Mouse (Mus musculus): ENCODE measurements around the gene Tnfsf13. TPM values are rescaled to one million over a fixed set of nuclear protein-coding genes. Genes with fewer than 3 reads are reported as not detected.

Tnfsf13 gene
- total RNA-seq, 2 experiments from 2014 or later, result 2.8 to 5.3 TPM

DNA sequence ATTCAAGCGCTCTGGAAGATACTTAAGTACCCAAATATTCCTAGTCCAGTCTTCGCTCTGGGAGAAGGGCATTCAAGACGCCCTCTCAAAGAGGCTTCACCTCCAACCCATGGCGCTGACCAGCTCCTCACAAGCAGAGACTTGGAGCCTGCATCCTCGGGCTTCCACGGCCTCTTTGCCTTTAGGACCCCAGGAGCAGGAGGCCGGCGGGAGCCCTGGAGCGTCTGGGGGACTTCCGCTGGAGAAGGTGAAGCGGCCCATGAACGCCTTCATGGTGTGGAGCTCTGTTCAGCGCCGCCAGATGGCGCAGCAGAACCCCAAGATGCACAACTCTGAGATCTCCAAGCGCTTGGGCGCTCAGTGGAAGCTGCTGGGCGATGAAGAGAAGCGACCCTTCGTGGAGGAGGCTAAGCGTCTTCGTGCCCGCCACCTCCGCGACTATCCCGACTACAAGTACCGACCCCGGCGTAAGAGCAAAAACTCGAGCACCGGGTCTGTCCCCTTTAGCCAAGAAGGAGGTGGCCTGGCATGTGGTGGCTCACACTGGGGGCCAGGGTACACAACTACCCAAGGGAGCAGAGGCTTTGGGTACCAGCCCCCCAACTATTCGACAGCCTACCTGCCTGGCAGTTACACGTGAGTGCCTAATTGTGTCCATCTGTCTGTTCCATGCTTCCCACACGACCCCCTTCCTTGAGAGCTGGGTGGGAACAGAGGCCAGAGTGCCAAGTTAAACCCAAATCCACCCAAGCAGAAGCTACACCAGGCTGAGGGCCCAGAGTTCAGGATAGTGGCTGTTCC lies 30.1 kb downstream of the Tnfsf13 start, which contains the start of gene Sox15:
Gene Sox15, plus strand, starts transcription at position 51 of the 801 bp plus-strand sequence.
- DNase-seq (ENCODE audit: low spot score in 2 of 2), result peak; percentile 59 to 62

DNA sequence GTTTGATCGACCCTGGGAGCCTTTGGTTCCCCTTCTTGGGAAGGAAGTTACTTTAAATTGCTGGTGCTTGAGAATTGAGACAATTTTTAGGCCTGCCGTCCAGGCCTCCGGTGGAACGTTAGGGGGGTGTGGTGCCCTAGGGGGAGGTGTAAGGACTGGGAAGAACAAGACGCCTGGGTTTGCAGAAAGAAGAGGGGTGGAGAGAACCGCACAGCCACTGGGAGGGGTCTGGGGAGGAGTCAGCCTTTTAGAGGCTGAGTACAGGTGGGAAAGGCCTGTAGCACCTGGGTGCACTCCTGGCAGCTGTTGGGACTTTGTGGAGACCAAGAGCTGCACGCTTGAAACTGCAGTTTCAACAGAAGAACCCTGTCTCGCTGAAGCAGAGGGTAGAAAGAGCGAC lies 30.8 kb downstream of the Tnfsf13 start:
- DNase-seq (ENCODE audit: low spot score in 2 of 2), result no peak

DNA sequence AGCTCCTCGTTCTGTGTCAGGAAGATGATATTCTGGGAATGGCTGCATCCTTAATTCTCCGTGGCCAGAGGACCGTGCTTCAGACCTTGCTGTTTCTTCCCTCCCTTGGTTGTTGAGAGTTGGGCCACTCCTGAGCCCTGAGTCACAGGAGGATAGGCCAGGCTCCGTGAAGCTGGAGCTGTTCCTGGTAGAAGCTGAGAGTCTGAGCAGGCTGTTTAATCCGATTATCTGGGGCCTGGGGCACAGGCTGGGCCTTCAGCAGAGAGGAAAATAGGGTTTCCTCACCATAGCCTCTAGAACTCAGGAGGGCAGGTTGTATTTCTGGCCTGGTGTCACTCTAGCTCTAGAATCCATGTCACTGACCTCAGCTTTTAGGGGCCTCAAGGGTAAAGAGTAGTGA lies 32.2 kb downstream of the Tnfsf13 start:
- no peak for DNase-seq (ENCODE audit: low spot score in 2 of 2)

DNA sequence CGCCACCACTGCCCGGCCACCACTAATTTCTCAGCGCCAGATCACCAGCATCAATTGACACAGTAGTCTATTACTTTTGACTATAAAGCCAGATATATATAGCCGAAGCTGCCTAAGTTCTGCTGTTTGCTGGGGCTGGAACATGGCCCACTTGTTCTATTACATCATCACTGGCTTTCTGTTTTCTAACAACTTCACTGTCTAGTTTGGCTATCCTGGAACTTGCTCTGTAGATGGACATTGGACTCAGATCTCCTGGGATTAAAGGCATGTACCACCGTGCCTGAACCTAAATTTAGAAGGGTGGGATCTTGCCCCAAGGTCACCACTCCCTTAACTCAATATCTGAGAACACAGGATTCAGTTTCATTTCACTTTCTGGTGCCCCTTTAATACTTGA lies 39.7 kb downstream of the Tnfsf13 start:
- no peak for DNase-seq (ENCODE audit: low spot score in 2 of 2)

DNA sequence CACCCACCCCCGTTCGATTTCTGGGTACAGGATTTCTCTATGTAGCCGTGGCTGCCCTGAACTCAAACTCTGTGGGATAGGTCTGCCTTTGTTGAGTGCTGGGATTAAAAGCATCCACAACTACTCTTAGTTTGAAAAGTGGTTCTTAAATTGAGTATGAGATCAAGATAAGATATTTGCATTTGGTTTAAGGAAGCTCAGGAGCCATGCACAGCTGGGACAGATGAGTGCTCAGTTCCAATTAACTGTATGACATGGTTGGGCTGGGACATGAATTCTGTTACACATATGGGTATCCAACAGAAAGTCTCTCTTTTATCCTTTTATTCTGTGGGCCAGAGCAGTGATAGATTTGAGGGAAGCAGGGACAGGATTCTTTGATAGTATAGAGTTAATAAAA lies 50.1 kb downstream of the Tnfsf13 start:
- DNase-seq (ENCODE audit: low spot score in 2 of 2), result no peak

DNA sequence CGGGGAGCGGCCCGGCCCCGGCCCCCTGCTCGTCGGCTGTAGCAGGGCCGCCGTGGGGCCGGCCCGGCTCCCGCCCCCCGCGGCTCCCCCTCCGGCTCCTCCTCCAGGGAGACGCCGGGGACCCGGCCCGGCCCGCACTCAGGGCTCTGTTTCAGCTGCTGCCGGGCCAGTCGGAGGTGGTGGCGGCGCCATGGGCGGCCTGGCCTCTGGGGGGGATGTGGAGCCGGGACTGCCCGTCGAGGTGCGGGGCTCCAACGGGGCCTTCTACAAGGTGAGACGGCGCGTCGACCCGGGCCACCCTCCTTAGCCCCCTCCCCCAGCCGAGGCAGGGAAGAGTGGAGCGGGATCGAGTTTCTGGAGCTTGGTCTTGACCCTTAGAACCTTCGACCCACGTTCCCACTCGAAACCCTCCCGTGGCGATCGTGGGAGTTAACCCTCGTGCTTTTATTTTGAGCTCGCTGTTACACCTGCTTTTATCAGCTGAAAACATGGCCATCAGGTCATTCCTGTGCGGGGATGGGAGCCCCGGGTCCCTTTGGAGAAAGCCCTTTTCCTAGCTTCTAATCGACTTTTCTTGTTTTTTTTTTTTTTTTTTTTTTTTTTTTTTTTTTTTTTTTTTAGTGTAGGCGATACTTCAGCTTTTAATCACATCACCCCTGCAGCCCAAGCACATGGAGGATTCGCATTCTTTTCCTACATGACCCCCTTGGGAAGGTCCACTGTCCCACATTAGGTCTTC lies 52.3 kb downstream of the Tnfsf13 start:
- DNase-seq (ENCODE audit: low spot score in 2 of 2), result peak in 1 of 2 experiments; percentile 64

Small RNA genes lying within 50 kb of the gene (microRNA-seq; reads per million reads assigned to microRNA genes)
- gene Mir1934 (ENCODE audit: borderline number of aligned reads in 2 of 2), result 3.3 to 9.8 reads per million in 2 experiments
- gene Mir467f (ENCODE audit: borderline number of aligned reads in 2 of 2), result 0 reads per million in 2 experiments

Other genes starting within 250 kb of the Tnfsf13 start
- gene Dnah2, start 136.7 kb downstream of the Tnfsf13 start, total RNA-seq (2021), result under 1 TPM; 0.13 TPM
- under 1 TPM; 0.74 to 0.76 TPM for gene Efnb3, start 125.6 kb downstream of the Tnfsf13 start, total RNA-seq (2021)
- gene Wrap53, start 105.5 kb downstream of the Tnfsf13 start, total RNA-seq (2021), result 10 to 100 TPM in 1 of 2 experiments, 1 to 10 TPM in 1; 9.6 to 10.9 TPM
- gene Trp53, start 105.4 kb downstream of the Tnfsf13 start, total RNA-seq (2021), result 10 to 100 TPM; 48.4 to 53.4 TPM
- 10 to 100 TPM; 32.8 to 39.8 TPM for gene Atp1b2, start 79.8 kb downstream of the Tnfsf13 start, total RNA-seq (2021)
- gene Shbg, start 67.9 kb downstream of the Tnfsf13 start, total RNA-seq (2021), result not detected
- 1 to 10 TPM; 5.9 to 6.5 TPM for gene Sat2, start 63.8 kb downstream of the Tnfsf13 start, total RNA-seq (2021)
- gene Fxr2, start 52.8 kb downstream of the Tnfsf13 start, total RNA-seq (2021), result 10 to 100 TPM; 83.5 to 90.2 TPM
- gene Sox15, start 30.5 kb downstream of the Tnfsf13 start, total RNA-seq (2021), result not detected
- gene Mpdu1, start 23.1 kb downstream of the Tnfsf13 start, total RNA-seq (2021), result 100 to 1,000 TPM in 1 of 2 experiments, 10 to 100 TPM in 1; 95.7 to 117 TPM
- gene Cd68, start 19.6 kb downstream of the Tnfsf13 start, total RNA-seq (2021), result 10 to 100 TPM; 20.5 to 36.7 TPM
- gene Eif4a1, start 13.4 kb downstream of the Tnfsf13 start, total RNA-seq (2021), result 100 to 1,000 TPM; 584 to 655 TPM
- gene Senp3, start 3.7 kb downstream of the Tnfsf13 start, total RNA-seq (2021), result 10 to 100 TPM; 69.0 to 79.8 TPM
- 10 to 100 TPM; 23.7 to 26.2 TPM for gene Tnfsf12, start 10.1 kb upstream of the Tnfsf13 start, total RNA-seq (2021)
- gene Tnfsfm13, start 10.3 kb upstream of the Tnfsf13 start, total RNA-seq (2021), result 1 to 10 TPM; 3.6 to 4.9 TPM
- gene Polr2a, start 72.9 kb upstream of the Tnfsf13 start, total RNA-seq (2021), result 10 to 100 TPM; 55.4 to 79.7 TPM
- not detected for gene Slc35g3, start 76.2 kb upstream of the Tnfsf13 start, total RNA-seq (2021)
- gene Zbtb4, start 80.1 kb upstream of the Tnfsf13 start, total RNA-seq (2021), result 10 to 100 TPM; 48.2 to 71.4 TPM
- 1 to 10 TPM; 1.3 to 3.9 TPM for gene Chrnb1, start 110.2 kb upstream of the Tnfsf13 start, total RNA-seq (2021)
- gene Fgf11, start 116.1 kb upstream of the Tnfsf13 start, total RNA-seq (2021), result 10 to 100 TPM in 1 of 2 experiments, 1 to 10 TPM in 1; 3.0 to 13.0 TPM
- under 1 TPM; 0.36 to 0.51 TPM for gene Tmem102, start 119.8 kb upstream of the Tnfsf13 start, total RNA-seq (2021)
- not detected for gene Gm39566, start 129.5 kb upstream of the Tnfsf13 start, total RNA-seq (2021)
- gene Spem2, start 132.7 kb upstream of the Tnfsf13 start, total RNA-seq (2021), result not detected
- not detected for gene Spem1, start 136.4 kb upstream of the Tnfsf13 start, total RNA-seq (2021)
- 10 to 100 TPM; 19.7 to 24.9 TPM for gene Nlgn2, start 152.0 kb upstream of the Tnfsf13 start, total RNA-seq (2021)
- gene Tmem256, start 152.7 kb upstream of the Tnfsf13 start, total RNA-seq (2021), result 100 to 1,000 TPM; 145 TPM
- 10 to 100 TPM; 38.2 to 46.2 TPM for gene Plscr3, start 160.6 kb upstream of the Tnfsf13 start, total RNA-seq (2021)
- gene Tnk1, start 172.9 kb upstream of the Tnfsf13 start, total RNA-seq (2021), result under 1 TPM in 1 of 2 experiments, not detected in 1; 0.38 TPM
- gene Tmem95, start 192.2 kb upstream of the Tnfsf13 start, total RNA-seq (2021), result not detected
- 1 to 10 TPM; 3.6 to 6.0 TPM for gene Kctd11, start 195.6 kb upstream of the Tnfsf13 start, total RNA-seq (2021)
- gene Acap1, start 209.8 kb upstream of the Tnfsf13 start, total RNA-seq (2021), result 1 to 10 TPM in 1 of 2 experiments, under 1 TPM in 1; 0.43 to 1.5 TPM
- under 1 TPM; 0.29 to 0.86 TPM for gene 2810408A11Rik, start 215.2 kb upstream of the Tnfsf13 start, total RNA-seq (2021)
- gene Neurl4, start 215.3 kb upstream of the Tnfsf13 start, total RNA-seq (2021), result 10 to 100 TPM; 48.5 to 53.9 TPM
- 10 to 100 TPM; 47.3 to 52.4 TPM for gene Gps2, start 228.1 kb upstream of the Tnfsf13 start, total RNA-seq (2021)
- gene Eif5a, start 236.2 kb upstream of the Tnfsf13 start, total RNA-seq (2021), result 100 to 1,000 TPM; 579 to 673 TPM

Data from adrenal gland, adult 18-20 months (tissue).